Mouse (Mus musculus) forebrain, postnatal 0 days (tissue): Measurements from ENCODE around the gene Nf2. TPM values are rescaled to one million over a fixed set of nuclear protein-coding genes. Genes with fewer than 3 reads are reported as not detected.

ENCODE experiments used
- ATAC-seq: fragments of 200-750 bp; cut with Nextera tagmentation; 2 replicates; pipeline ENCODE4 v1.8.0; 2017; ENCODE audit warnings: mild to moderate bottlenecking, moderate library complexity
- DNase-seq: peaks from one replicate; pipeline ENCODE4 v3.0.0-alpha.2; 2015
- H3K27ac ChIP-seq: fragments of 300-500 bp; sonication (generic); 2 replicates; pipeline ENCODE4 v1.5.1; 2014; ENCODE audit warnings: low read depth, mild to moderate bottlenecking, antibody characterized with exemption, low read length, moderate library complexity, mixed read lengths
- H3K27me3 ChIP-seq: fragments of 300-500 bp; sonication (generic); 2 replicates; pipeline ENCODE4 v1.6.1; 2014; ENCODE audit warnings: mild to moderate bottlenecking, low read length, mixed read lengths; ENCODE audit not compliant: insufficient read depth
- H3K36me3 ChIP-seq: fragments of 300-500 bp; sonication (generic); 2 replicates; pipeline ENCODE4 v1.6.1; 2014; ENCODE audit warnings: mild to moderate bottlenecking, moderate library complexity; ENCODE audit not compliant: insufficient read depth
- H3K4me1 ChIP-seq: fragments of 300-500 bp; sonication (generic); 2 replicates; pipeline ENCODE4 v1.6.1; 2014; ENCODE audit warnings: antibody characterized with exemption; ENCODE audit not compliant: insufficient read depth
- H3K4me2 ChIP-seq: fragments of 300-500 bp; sonication (generic); 2 replicates; pipeline ENCODE4 v1.6.1; 2014; ENCODE audit warnings: low read depth, mild to moderate bottlenecking, moderate library complexity
- H3K4me3 ChIP-seq: fragments of 300-500 bp; sonication (generic); 2 replicates; pipeline ENCODE4 v1.5.1; 2014; ENCODE audit warnings: low read depth, low read length, mixed read lengths
- H3K9ac ChIP-seq: fragments of 300-500 bp; sonication (generic); 2 replicates; pipeline ENCODE4 v1.6.1; 2014; ENCODE audit warnings: mild to moderate bottlenecking
- H3K9me3 ChIP-seq: fragments of 300-500 bp; sonication (generic); 2 replicates; pipeline ENCODE4 v1.6.1; 2016; ENCODE audit warnings: low read length
- CTCF ChIP-seq: sonication (generic); IDR thresholded peaks from 2 replicates; pipeline ENCODE4 v1.5.1; 2016; ENCODE audit warnings: antibody characterized with exemption, control low read depth, low read depth
- WGBS: fragments of 180-500 bp; shearing (Covaris S2); extraction: QIAGEN DNeasy Blood & Tissue Kit; methylation state at CpG from one replicate; pipeline ENCODE4 v1.1.7; 2014; 5-methylcytosine and 5-hydroxymethylcytosine counted together
- polyA plus RNA-seq: library from polyadenylated mRNA; unstranded; fragments of >200 nt; fragmentation: Nextera tagmentation; extraction: Ambion mirVana; gene quantifications from 2 replicates; pipeline ENCODE4 v1.2.1, GENCODE M21; 2015
- total RNA-seq: library from RNA; depleted of rRNA; stranded (reverse); fragments of >200 nt; gene quantifications from 2 replicates; pipeline ENCODE4 v1.2.3, GENCODE M21; 2014

Gene Nf2
- total and polyA plus RNA-seq, 2 experiments from 2014 or later: 57.8 to 121 TPM

- Histone ChIP-seq H3K9me3 (no peaks in the 10 kb centered on the region), H3K4me2 (no peak overlapping the region), H3K36me3 (peaks cover 31% of the 10 kb centered on the region), H3K4me1 (no peaks in the 10 kb centered on the region), H3K27me3 (no peaks in the 10 kb centered on the region), H3K27ac (no peak overlapping the region), H3K9ac (no peak overlapping the region), H3K4me3 (no peak overlapping the region)
- WGBS: 10% methylated on average over 3 of the region's 3 CpGs
- TF ChIP-seq CTCF: no peak
- no peak for ATAC-seq
- DNase-seq: no peak
These were observed 56.3 kb downstream of the Nf2 start for GRCm38 (mm10) chr11:4793006-4793405.

GRCm38 (mm10) chr11:4791549-4791948, 57.8 kb downstream of the Nf2 start:
- TF ChIP-seq CTCF: no peak
- Histone ChIP-seq H3K36me3 (peaks cover 37% of the 10 kb centered on the region), H3K9me3 (no peaks in the 10 kb centered on the region), H3K27me3 (no peaks in the 10 kb centered on the region), H3K27ac (no peak overlapping the region), H3K4me2 (no peak overlapping the region), H3K9ac (no peak overlapping the region), H3K4me3 (no peak overlapping the region), H3K4me1 (no peaks in the 10 kb centered on the region)
- no peak for ATAC-seq
- 19% methylated on average over 6 of the region's 6 CpGs for WGBS
- DNase-seq: no peak

GRCm38 (mm10) chr11:4789691-4790090, 59.6 kb downstream of the Nf2 start:
- no peaks in the 10 kb centered on the region for H3K9me3 ChIP-seq
- H3K36me3 ChIP-seq: peaks cover 54% of the 10 kb centered on the region
- H3K9ac ChIP-seq: no peak overlapping the region
- no peak for ATAC-seq
- no peak overlapping the region for H3K4me2 ChIP-seq
- 94% methylated on average over 5 of the region's 5 CpGs for WGBS
- H3K4me1 ChIP-seq: no peaks in the 10 kb centered on the region
- H3K27ac ChIP-seq: no peak overlapping the region
- H3K4me3 ChIP-seq: no peak overlapping the region
- no peaks in the 10 kb centered on the region for H3K27me3 ChIP-seq
- no peak for TF ChIP-seq CTCF
- DNase-seq: no peak

- Histone ChIP-seq H3K9me3 (no peaks in the 10 kb centered on the region), H3K4me2 (no peak overlapping the region), H3K9ac (no peak overlapping the region), H3K27ac (no peak overlapping the region), H3K27me3 (no peaks in the 10 kb centered on the region), H3K4me3 (no peak overlapping the region), H3K36me3 (peaks cover 68% of the 10 kb centered on the region), H3K4me1 (no peaks in the 10 kb centered on the region)
- TF ChIP-seq CTCF: no peak
- DNase-seq (no peak), ATAC-seq (no peak)
- 86% methylated on average over 5 of the region's 5 CpGs for WGBS
These were observed 64.7 kb downstream of the Nf2 start for GRCm38 (mm10) chr11:4784629-4785142.

- Histone ChIP-seq H3K36me3 (peaks cover 65% of the 10 kb centered on the region), H3K9me3 (no peaks in the 10 kb centered on the region), H3K27ac (no peak overlapping the region), H3K9ac (no peak overlapping the region), H3K4me1 (no peaks in the 10 kb centered on the region), H3K4me3 (no peak overlapping the region), H3K4me2 (no peak overlapping the region), H3K27me3 (no peaks in the 10 kb centered on the region)
- TF ChIP-seq CTCF: no peak
- no peak for ATAC-seq
- DNase-seq: no peak
- 91% methylated on average over 3 of the region's 3 CpGs for WGBS
These were observed 66.2 kb downstream of the Nf2 start for GRCm38 (mm10) chr11:4783116-4783515.

GRCm38 (mm10) chr11:4780927-4781326, 68.4 kb downstream of the Nf2 start:
- TF ChIP-seq CTCF: no peak
- Histone ChIP-seq H3K9ac (no peak overlapping the region), H3K4me3 (no peak overlapping the region), H3K4me2 (no peak overlapping the region), H3K27ac (no peak overlapping the region), H3K27me3 (no peaks in the 10 kb centered on the region), H3K9me3 (no peaks in the 10 kb centered on the region), H3K4me1 (no peaks in the 10 kb centered on the region), H3K36me3 (peaks cover 57% of the 10 kb centered on the region)
- ATAC-seq (no peak), DNase-seq (no peak)
- 80% methylated on average over 3 of the region's 3 CpGs for WGBS

- Histone ChIP-seq H3K27me3 (no peaks in the 10 kb centered on the region), H3K4me2 (no peak overlapping the region), H3K4me3 (no peak overlapping the region), H3K9ac (no peak overlapping the region), H3K4me1 (0 out of 2 replicates have a peak, but pooled peaks cover 5% of the 10 kb centered on the region), H3K27ac (no peak overlapping the region), H3K36me3 (peaks cover 15% of the 10 kb centered on the region), H3K9me3 (no peaks in the 10 kb centered on the region)
- WGBS: 28% methylated on average over 3 of the region's 3 CpGs
- DNase-seq: peak; percentile 58
- ATAC-seq: peak; percentile 7; the same call in 1 of the 2 replicates
- TF ChIP-seq CTCF: peak; percentile 64
These were observed 76.4 kb downstream of the Nf2 start for GRCm38 (mm10) chr11:4772925-4773324.
